Mouse (Mus musculus): ENCODE measurements around the gene Mlf2.
A peak's percentile ranks its signal among the peaks of the same experiment; 100 is the strongest.

Gene Mlf2

DNA sequence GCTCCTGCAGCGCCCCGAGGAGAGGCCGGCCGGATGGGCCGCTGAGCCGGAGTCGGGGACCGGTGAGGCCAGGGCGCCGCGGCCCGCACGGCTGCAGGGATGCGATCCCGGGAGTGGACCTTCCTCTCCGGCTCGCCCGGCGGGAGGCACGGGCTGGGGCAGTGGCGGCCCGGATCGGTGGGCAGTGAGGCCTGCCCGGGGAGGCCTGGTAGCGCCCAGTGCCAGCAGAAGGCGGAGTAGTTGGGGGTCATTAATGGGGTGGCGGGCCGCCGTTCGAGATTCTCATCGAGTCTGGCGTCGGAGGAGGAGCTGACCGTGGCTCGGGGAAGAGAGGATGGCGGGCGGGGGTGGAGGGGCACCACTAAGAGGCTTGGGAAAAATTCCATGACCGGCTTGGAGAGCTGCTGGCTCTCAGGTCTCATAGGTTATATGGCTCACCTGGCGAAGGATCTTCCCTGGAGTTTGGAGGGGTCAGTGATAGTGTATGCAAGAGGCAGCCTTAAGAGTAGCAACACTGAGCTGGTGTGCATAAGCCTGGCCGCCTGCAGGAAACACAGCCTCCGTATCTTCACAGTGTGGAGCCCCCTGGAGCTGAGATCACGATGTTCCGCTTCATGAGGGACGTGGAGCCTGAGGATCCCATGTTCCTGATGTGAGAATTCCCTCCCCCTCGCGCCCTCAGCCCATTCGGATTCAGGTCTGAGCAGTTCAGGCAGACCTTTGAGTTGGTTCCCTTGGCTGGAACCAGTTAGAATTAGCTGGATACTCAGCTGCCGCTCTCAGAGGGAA lies 533 bp downstream of the Mlf2 start:
- peak in 1 of 2 experiments; percentile 62 for DNase-seq (ENCODE audit: inconsistent age in 2 of 2, low spot score in 1 of 2)

DNA sequence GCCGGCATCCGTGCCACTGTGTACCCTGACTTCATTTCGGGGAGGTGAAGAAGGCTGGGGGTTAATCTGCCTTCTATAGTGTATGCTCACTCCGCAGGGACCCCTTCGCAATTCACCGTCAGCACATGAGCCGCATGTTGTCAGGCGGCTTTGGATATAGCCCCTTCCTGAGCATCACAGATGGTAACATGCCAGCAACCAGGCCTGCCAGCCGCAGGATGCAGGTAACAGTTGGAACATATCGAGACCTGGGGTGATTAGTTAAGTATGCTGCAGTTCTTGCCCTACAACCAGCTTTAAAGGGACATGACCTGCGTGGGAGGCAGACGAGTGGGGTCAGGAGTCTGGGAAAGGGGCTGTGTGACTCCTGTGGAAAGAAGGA lies 1.1 kb downstream of the Mlf2 start:
- DNase-seq (ENCODE audit: inconsistent age in 2 of 2, low spot score in 1 of 2), result peak; percentile 41 to 57

DNA sequence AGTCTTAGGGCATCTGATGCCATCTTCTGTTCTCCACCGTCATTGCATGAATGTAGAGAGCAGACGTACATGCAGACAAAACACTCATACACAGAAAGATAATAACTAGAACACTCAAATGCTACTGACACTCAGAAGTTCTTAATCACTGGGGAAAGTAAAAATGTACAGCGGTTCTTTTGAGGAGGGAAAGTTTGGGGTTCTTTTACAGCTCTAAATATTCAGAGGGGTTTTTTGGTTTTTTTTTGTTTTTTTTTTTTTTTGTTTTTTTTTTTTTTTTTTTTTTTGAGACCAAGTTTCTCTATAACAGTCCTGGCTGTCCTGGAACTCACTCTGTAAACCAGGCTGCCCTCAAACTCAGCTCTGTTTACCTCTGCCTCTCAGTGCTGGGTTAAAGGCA lies 1.9 kb downstream of the Mlf2 start:
- DNase-seq (ENCODE audit: inconsistent age in 2 of 2, low spot score in 1 of 2), result no peak

DNA sequence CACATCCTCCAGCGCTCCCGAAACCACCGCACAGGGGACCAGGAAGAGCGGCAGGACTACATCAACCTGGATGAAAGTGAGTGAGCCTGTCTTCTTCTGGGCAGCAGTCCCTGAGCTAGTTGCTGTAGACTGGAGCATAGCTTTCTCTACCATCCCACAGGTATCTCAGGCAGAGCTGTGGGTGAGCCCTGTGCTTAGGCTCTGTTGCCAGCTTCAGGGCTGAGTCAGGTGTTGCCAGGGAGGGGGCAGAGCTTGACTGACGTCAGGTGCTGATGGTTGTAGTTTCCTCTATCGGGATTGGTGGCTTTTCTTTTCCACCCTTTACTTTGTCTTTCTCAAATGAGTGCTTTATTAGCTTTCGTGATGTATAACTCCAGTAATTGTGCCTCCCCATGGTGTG lies 3.5 kb downstream of the Mlf2 start:
- DNase-seq (ENCODE audit: inconsistent age in 2 of 2, low spot score in 1 of 2), result no peak

GRCm38 (mm10) chr6:124936681-124937080 lies 5.5 kb downstream of the Mlf2 start:
- peak in 1 of 2 experiments; percentile 16 for DNase-seq (ENCODE audit: inconsistent age in 2 of 2, low spot score in 1 of 2)

GRCm38 (mm10) chr6:124937493-124937892 lies 6.3 kb downstream of the Mlf2 start:
- peak in 1 of 2 experiments; percentile 21 for DNase-seq (ENCODE audit: inconsistent age in 2 of 2, low spot score in 1 of 2)

GRCm38 (mm10) chr6:124938554-124938953 lies 7.4 kb downstream of the Mlf2 start:
- DNase-seq (ENCODE audit: inconsistent age in 2 of 2, low spot score in 1 of 2), result peak in 1 of 2 experiments; percentile 16

DNA sequence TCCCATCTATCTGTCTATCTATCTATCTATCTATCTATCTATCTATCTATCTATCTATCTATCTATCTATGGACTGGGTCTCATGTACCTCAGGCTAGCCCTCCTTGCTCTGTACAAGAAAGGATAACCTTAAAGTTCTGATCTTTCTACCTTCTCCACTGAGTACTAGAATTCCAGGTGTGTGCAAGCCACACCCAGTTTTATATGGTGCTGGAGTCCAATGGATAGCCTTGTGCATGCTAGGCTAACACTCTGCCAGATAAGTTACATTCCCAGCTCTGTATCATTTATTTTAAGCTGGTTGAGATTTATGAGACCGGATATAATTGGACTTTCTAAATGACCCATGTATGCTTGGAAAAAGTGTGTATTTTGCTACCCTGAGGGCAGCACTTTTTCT lies 10.5 kb downstream of the Mlf2 start:
- DNase-seq (ENCODE audit: inconsistent age in 2 of 2, low spot score in 1 of 2), result no peak

GRCm38 (mm10) chr6:124943526-124943925 lies 12.3 kb downstream of the Mlf2 start:
- no peak for DNase-seq (ENCODE audit: inconsistent age in 2 of 2, low spot score in 1 of 2)

DNA sequence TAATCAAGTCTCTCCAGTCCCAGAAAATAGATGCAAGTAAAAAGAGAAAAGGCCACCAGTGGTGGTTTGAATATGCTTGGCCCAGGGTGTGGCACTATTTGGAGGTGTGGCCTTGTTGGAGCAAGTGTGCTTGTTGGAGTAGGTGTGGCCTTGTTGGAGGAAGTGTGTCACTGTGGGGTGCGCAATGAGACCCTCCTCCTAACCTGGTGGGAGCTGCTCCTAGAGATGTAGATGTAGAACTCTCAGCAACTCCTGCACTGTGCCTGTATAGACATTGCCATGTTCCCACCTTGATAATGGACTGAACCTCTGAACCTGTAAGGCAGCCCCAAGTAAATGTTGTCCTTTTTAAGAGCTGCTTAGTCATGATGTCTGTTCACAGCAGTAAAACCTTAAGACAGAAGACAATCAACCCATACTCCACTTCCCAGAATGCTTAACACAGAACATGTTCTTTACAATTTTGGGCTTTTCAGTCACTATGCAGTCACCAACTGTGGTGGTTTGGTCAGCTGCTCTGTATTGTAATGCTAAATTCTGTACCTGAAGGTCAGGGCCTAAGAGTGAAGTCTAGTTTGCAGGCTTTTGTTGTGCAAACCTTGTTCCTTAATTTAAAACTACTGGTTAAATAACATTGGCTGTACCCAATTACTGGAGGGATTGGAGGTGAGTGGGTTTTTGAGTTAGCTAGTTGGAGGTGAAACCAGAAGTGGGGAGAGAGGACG lies 23.0 kb downstream of the Mlf2 start:
- no peak for DNase-seq (ENCODE audit: inconsistent age in 2 of 2, low spot score in 1 of 2)

DNA sequence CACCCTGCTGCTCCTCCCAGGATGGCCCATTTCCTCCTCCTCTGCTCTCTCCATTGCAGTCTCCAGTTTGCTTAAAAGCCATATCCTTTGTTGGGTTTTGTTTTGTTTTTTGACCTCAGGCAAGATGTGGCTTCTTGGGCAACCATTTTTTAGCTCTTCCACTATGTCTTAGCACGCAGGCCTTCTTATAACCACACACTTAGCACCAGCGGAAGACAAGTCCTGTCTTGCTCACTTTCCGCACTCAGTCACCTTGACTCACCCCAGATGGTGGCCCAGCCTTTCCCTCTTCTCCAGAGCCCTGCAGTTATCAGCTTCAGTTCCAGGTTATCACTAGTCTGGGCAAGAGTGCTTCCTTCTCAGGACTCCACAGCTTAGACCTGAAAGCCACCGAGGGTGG lies 24.0 kb downstream of the Mlf2 start:
- no peak for DNase-seq (ENCODE audit: inconsistent age in 2 of 2, low spot score in 1 of 2)

GRCm38 (mm10) chr6:124958127-124958526 lies 26.9 kb downstream of the Mlf2 start:
- DNase-seq (ENCODE audit: inconsistent age in 2 of 2, low spot score in 1 of 2), result no peak

- no peak for DNase-seq (ENCODE audit: inconsistent age in 2 of 2, low spot score in 1 of 2)
Measured at GRCm38 (mm10) chr6:124959960-124960359, 28.8 kb downstream of the Mlf2 start.

- DNase-seq (ENCODE audit: inconsistent age in 2 of 2, low spot score in 1 of 2), result peak in 1 of 2 experiments; percentile 77
Measured at GRCm38 (mm10) chr6:124961021-124961420, 29.8 kb downstream of the Mlf2 start.

DNA sequence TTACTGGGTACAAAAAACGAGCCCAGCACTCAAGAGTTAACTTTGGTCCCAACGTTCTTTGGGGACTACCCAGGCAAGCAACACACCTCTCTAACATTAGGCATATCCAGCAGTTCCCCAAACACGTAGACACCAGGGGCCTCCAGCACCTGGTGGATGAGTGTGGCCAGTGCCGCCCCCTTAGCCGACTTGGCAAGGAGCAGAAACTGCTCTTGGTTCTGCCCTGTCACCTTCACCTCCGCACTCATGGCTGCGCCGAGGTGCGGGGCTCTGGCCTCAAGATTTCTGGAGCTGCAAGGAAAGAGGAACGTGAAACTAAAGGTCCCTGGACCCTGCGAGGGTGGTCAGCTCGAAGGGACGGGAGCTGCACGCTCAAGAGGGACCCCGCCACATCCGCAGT lies 33.5 kb downstream of the Mlf2 start:
- no peak for DNase-seq (ENCODE audit: inconsistent age in 2 of 2, low spot score in 1 of 2)

GRCm38 (mm10) chr6:124965088-124965719 lies 34.0 kb downstream of the Mlf2 start, which contains the start of gene Cops7a:
Gene Cops7a (minus strand): TSS chr6:124965538.
- peak; percentile 97 to 99 for DNase-seq (ENCODE audit: inconsistent age in 2 of 2, low spot score in 1 of 2)

GRCm38 (mm10) chr6:124965747-124966146 lies 34.6 kb downstream of the Mlf2 start:
- DNase-seq (ENCODE audit: inconsistent age in 2 of 2, low spot score in 1 of 2), result peak in 1 of 2 experiments; percentile 47

DNA sequence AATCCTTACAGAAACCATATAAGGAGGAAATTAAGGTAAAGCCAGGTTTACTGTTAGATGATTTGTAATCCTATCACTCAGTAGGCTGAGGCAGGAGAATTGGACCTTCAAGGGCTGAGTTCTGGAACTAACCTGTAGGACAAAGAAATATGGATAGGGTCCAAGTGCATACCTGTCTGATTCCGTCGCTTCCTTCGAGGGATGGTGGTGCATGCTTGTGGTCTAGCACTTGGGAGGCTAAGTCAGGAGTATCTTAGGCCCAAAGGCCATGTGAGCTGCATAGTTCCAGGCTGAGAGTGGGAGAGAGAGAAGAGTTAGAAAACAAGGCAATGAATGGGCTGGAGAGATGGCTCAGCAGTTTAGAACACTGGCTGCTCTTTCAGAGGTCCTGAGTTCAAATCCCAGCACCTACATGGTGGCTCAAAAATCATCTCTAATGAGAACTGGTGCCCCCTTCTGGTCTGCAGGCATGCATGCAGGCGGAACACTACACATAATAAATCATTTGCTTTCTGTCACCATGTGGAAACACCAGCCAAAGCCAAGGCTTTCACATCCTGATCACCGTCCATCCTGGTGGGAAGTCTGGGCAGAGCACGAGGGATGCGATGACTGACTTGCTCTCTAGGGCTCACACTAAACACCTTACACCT lies 35.4 kb downstream of the Mlf2 start:
- DNase-seq (ENCODE audit: inconsistent age in 2 of 2, low spot score in 1 of 2), result peak; percentile 20 to 69

DNA sequence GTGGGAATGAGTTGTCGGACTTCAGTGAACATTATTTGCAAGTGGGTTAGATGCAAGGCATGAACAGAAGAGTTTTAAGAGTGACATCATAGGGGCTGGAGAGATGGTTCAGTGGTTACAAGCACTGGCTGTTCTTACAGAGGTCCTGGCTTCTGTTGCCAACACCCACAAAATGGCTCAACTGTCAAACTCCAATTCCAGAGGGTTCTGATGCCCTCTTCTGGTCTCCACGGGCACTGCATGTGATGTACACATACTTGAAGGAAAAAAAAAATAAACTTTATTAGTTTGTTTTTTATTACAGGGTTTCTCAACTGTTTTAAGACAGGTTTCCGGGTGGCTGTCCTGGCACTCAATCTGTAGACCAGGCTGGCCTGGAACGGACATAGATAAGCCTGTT lies 36.6 kb downstream of the Mlf2 start:
- DNase-seq (ENCODE audit: inconsistent age in 2 of 2, low spot score in 1 of 2), result peak; percentile 31 to 78

All from adrenal gland, adult (tissue).